ENCODE assay signal across 15 mouse cellular contexts in genomic region chr15:28001299-28001698, GRCm38 (mm10). TPM values are rescaled to one million over a fixed set of nuclear protein-coding genes. Genes with fewer than 3 reads are reported as not detected.
DNase-seq lines count a peak whose midpoint lies in the region; ATAC-seq and TF ChIP-seq lines count a peak whose summit lies in the region.
"Had no signal": no experiment of that assay in that cellular context is flagged by ENCODE, and none has a peak within 500 bp of the region (broad histone marks: within the 10 kb centered on the region; RNA-seq: fewer than 3 reads in every experiment).

No protein-coding gene starts in this region.

- H3K27ac ChIP-seq in gastrocnemius, adult 2 months, result peak overlapping the region; percentile 61
- H3K27ac ChIP-seq in kidney, adult 2 months (ENCODE audit: insufficient read depth, low read depth, low read length), result peak overlapping the region; percentile 90
- H3K27ac ChIP-seq in kidney, embryonic 14.5 days (ENCODE audit: low read depth, low read length), result no peak overlapping the region
- peak overlapping the region; percentile 33 for H3K27ac ChIP-seq in heart, postnatal 0 days (ENCODE audit: low read depth)
- H3K27ac ChIP-seq in lung, postnatal 0 days (ENCODE audit: low read length), result no peak overlapping the region
- H3K27ac ChIP-seq: limb, embryonic 13.5 days; macrophage; midbrain, embryonic 12.5 days had no signal

- H3K4me3 ChIP-seq in gastrocnemius, adult 2 months, result no peak overlapping the region
- no peak overlapping the region for H3K4me3 ChIP-seq in kidney, adult 2 months (ENCODE audit: insufficient read depth, low read depth, low read length)
- no peak overlapping the region for H3K4me3 ChIP-seq in kidney, embryonic 14.5 days (ENCODE audit: low read length)
- H3K4me3 ChIP-seq in heart, postnatal 0 days (ENCODE audit: low read depth, low read length), result no peak overlapping the region
- H3K4me3 ChIP-seq in lung, postnatal 0 days (ENCODE audit: low read depth, low read length), result no peak overlapping the region
- H3K4me3 ChIP-seq: limb, embryonic 13.5 days; midbrain, embryonic 12.5 days had no signal

- no peak for TF ChIP-seq POLR2A in kidney, adult 2 months (IDR thresholded peaks at IDR 0.05; ENCODE audit: low read depth, low read length)

- DNase-seq in gastrocnemius, adult 2 months, result no peak
- no peak for DNase-seq in gastrocnemius, postnatal 25 days
- peak; percentile 72 for DNase-seq in kidney, adult 2 months
- no peak for DNase-seq in heart, postnatal 0 days (ENCODE audit: low spot score)
- peak; percentile 51 to 79 for DNase-seq in kidney, postnatal 25 days
- DNase-seq in lung, postnatal 0 days (ENCODE audit: low spot score), result no peak
- DNase-seq in cerebellum, postnatal 10 days, result no peak
- DNase-seq: adrenal gland, adult 8-10 months; cerebellum, adult 9-11 months; lung, adult 2 months had no signal

- no peak overlapping the region for H3K9ac ChIP-seq in kidney, embryonic 14.5 days (ENCODE audit: low read depth, low read length)
- H3K9ac ChIP-seq in heart, postnatal 0 days (replicated peaks; ENCODE audit: low read depth, low read length), result no peak overlapping the region
- no peak overlapping the region for H3K9ac ChIP-seq in lung, postnatal 0 days (replicated peaks; ENCODE audit: low read depth)
- H3K9ac ChIP-seq: limb, embryonic 13.5 days; midbrain, embryonic 12.5 days had no signal

- no peaks in the 10 kb centered on the region for H3K36me3 ChIP-seq in kidney, adult 2 months (ENCODE audit: control insufficient read depth, insufficient read depth, low read length)
- H3K36me3 ChIP-seq in kidney, embryonic 14.5 days (ENCODE audit: control insufficient read depth, insufficient read depth, low read length), result no peaks in the 10 kb centered on the region
- no peaks in the 10 kb centered on the region for H3K36me3 ChIP-seq in heart, postnatal 0 days (replicated peaks; ENCODE audit: control insufficient read depth, insufficient read depth, low read length)
- no peaks in the 10 kb centered on the region for H3K36me3 ChIP-seq in lung, postnatal 0 days (ENCODE audit: insufficient read depth, low read length)
- H3K36me3 ChIP-seq: midbrain, embryonic 12.5 days had no signal

- H3K27me3 ChIP-seq in kidney, adult 2 months (replicated peaks; ENCODE audit: control insufficient read depth, insufficient read depth, low read length), result no peaks in the 10 kb centered on the region
- no peaks in the 10 kb centered on the region for H3K27me3 ChIP-seq in kidney, embryonic 14.5 days (ENCODE audit: control insufficient read depth, insufficient read depth, low read length)
- no peaks in the 10 kb centered on the region for H3K27me3 ChIP-seq in heart, postnatal 0 days (ENCODE audit: control insufficient read depth, insufficient read depth, low read length)
- H3K27me3 ChIP-seq in lung, postnatal 0 days (replicated peaks; ENCODE audit: insufficient read depth, low read length), result no peaks in the 10 kb centered on the region
- H3K27me3 ChIP-seq: limb, embryonic 13.5 days had no signal

- 7% methylated on average over 4 of the region's 4 CpGs for WGBS in kidney, adult 2 months
- WGBS in kidney, embryonic 14.5 days, result 19% methylated on average over 4 of the region's 4 CpGs
- WGBS in heart, postnatal 0 days, result 39% methylated on average over 4 of the region's 4 CpGs
- 49% methylated on average over 4 of the region's 4 CpGs for WGBS in lung, postnatal 0 days

- no peak overlapping the region for H3K4me2 ChIP-seq in kidney, embryonic 14.5 days (replicated peaks; ENCODE audit: low read depth, low read length)
- 0 out of 2 replicates have a peak overlapping the region, but pooled peaks have one; percentile 2 for H3K4me2 ChIP-seq in heart, postnatal 0 days (ENCODE audit: low read depth, low read length)
- H3K4me2 ChIP-seq in lung, postnatal 0 days (replicated peaks; ENCODE audit: low read depth, low read length), result no peak overlapping the region
- H3K4me2 ChIP-seq: limb, embryonic 13.5 days; midbrain, embryonic 12.5 days had no signal

- no peak for ATAC-seq in kidney, embryonic 14.5 days (ENCODE audit: low FRiP score, low TSS enrichment)
- ATAC-seq in heart, postnatal 0 days (ENCODE audit: insufficient read depth, low read depth), result no peak
- ATAC-seq in lung, postnatal 0 days, result no peak
- ATAC-seq: forebrain, embryonic 14.5 days had no signal

- H3K9me3 ChIP-seq in kidney, embryonic 14.5 days (ENCODE audit: control insufficient read depth, low read length), result no peaks in the 10 kb centered on the region
- no peaks in the 10 kb centered on the region for H3K9me3 ChIP-seq in heart, postnatal 0 days (replicated peaks; ENCODE audit: control insufficient read depth, low read length)
- H3K9me3 ChIP-seq in lung, postnatal 0 days (ENCODE audit: low read length), result no peaks in the 10 kb centered on the region
- H3K9me3 ChIP-seq: limb, embryonic 13.5 days; midbrain, embryonic 12.5 days had no signal

- no peak for TF ChIP-seq CTCF in gastrocnemius, adult 2 months (IDR thresholded peaks at IDR 0.05)
- TF ChIP-seq CTCF in kidney, adult 2 months (conservative IDR thresholded peaks at IDR 0.05; ENCODE audit: insufficient read depth, insufficient read length, low read depth, low read length), result no peak
- no peak for TF ChIP-seq CTCF in heart, postnatal 0 days (IDR thresholded peaks at IDR 0.05; ENCODE audit: low read depth)
- TF ChIP-seq CTCF in lung, postnatal 0 days (IDR thresholded peaks at IDR 0.05), result no peak

- intact Hi-C loops in gastrocnemius, adult 2 months (cut with DNase I), result no loop called here

- peaks cover 45% of the 10 kb centered on the region for H3K4me1 ChIP-seq in kidney, adult 2 months (ENCODE audit: control insufficient read depth, insufficient read depth, low read length)
- H3K4me1 ChIP-seq in kidney, embryonic 14.5 days (ENCODE audit: control insufficient read depth, insufficient read depth, low read length), result peaks cover 47% of the 10 kb centered on the region
- peaks cover 65% of the 10 kb centered on the region for H3K4me1 ChIP-seq in heart, postnatal 0 days (ENCODE audit: control insufficient read depth, insufficient read depth)
- H3K4me1 ChIP-seq in lung, postnatal 0 days (ENCODE audit: insufficient read depth, low read depth, low read length), result peaks cover 29% of the 10 kb centered on the region

- no peak for TF ChIP-seq EP300 in heart, postnatal 0 days (IDR thresholded peaks at IDR 0.05; ENCODE audit: low read depth)
- no peak for TF ChIP-seq EP300 in lung, postnatal 0 days (IDR thresholded peaks at IDR 0.05)

RNA-seq across cellular contexts. Expression of gene Trio, which starts 24.3 kb away (rescaled TPM):
- 10 to 100 TPM; 35.3 to 43.2 TPM for total RNA-seq in gastrocnemius, adult 2 months (2021)
- total RNA-seq in gastrocnemius, postnatal 25 days (2021), result 10 to 100 TPM; 31.0 to 36.4 TPM
- polyA plus RNA-seq in kidney, adult 2 months (2012; rRNA removed), result 37.2 and 44.5 TPM in 2 replicates
- polyA plus RNA-seq in kidney, embryonic 14.5 days (2014; fragmentation: Nextera tagmentation; extraction: Ambion mirVana), result 37.8 and 42.1 TPM in 2 replicates
- total RNA-seq in heart, postnatal 0 days (2014; rRNA removed; ENCODE audit: low replicate concordance), result 74.8 and 77.2 TPM in 2 replicates
- polyA plus RNA-seq in heart, postnatal 0 days (2015; fragmentation: Nextera tagmentation; extraction: Ambion mirVana), result 10.1 and 11.0 TPM in 2 replicates
- 15.6 and 18.4 TPM in 2 replicates for polyA plus RNA-seq in lung, postnatal 0 days (2015; fragmentation: Nextera tagmentation; extraction: Ambion mirVana)

Comparison
In these comparisons a context has a peak if more than half of its experiments do, and no peak if none do; other contexts are left out.
1. H3K27ac ChIP-seq: peak in gastrocnemius, adult 2 months (single experiment), kidney, adult 2 months (single experiment) and heart, postnatal 0 days (single experiment); none in kidney, embryonic 14.5 days (single experiment) and lung, postnatal 0 days (single experiment).
2. DNase-seq: peak in kidney, adult 2 months (single experiment) and kidney, postnatal 25 days (2 of 2); none in gastrocnemius, adult 2 months (single experiment), gastrocnemius, postnatal 25 days (single experiment), heart, postnatal 0 days (single experiment), lung, postnatal 0 days (single experiment) and cerebellum, postnatal 10 days (0 of 2).